Mouse (Mus musculus) midbrain, embryonic 10.5 days (tissue): Measurements from ENCODE around the gene Gm9945. TPM values are rescaled to one million over a fixed set of nuclear protein-coding genes. Genes with fewer than 3 reads are reported as not detected.

Experiments
- DNase-seq: peaks from one replicate; pipeline ENCODE4 v3.0.0-alpha.2; 2017; ENCODE audit warnings: low spot score
- H3K27ac ChIP-seq: fragments of 300-500 bp; sonication (generic); replicated peaks from 2 replicates; pipeline ENCODE4 v1.5.1; 2016; ENCODE audit warnings: mild to moderate bottlenecking
- H3K27me3 ChIP-seq: fragments of 300-500 bp; sonication (generic); 2 replicates; pipeline ENCODE4 v1.6.1; 2016; ENCODE audit warnings: low read depth, mild to moderate bottlenecking; ENCODE audit not compliant: poor library complexity, severe bottlenecking
- H3K36me3 ChIP-seq: fragments of 300-500 bp; sonication (generic); 2 replicates; pipeline ENCODE4 v1.6.1; 2016; ENCODE audit warnings: mild to moderate bottlenecking, moderate library complexity
- H3K4me1 ChIP-seq: fragments of 300-500 bp; sonication (generic); 2 replicates; pipeline ENCODE4 v1.6.1; 2016
- H3K4me3 ChIP-seq: fragments of 300-500 bp; sonication (generic); 2 replicates; pipeline ENCODE4 v1.5.1; 2016; ENCODE audit warnings: mild to moderate bottlenecking, moderate library complexity
- H3K9me3 ChIP-seq: fragments of 300-500 bp; sonication (generic); replicated peaks from 2 replicates; pipeline ENCODE4 v1.6.1; 2016; ENCODE audit warnings: mild to moderate bottlenecking
- WGBS: fragments of 180-500 bp; shearing (Covaris S2); methylation state at CpG from one replicate; pipeline ENCODE4 v1.1.7; 2016; 5-methylcytosine and 5-hydroxymethylcytosine counted together
- polyA plus RNA-seq: library from polyadenylated mRNA; unstranded; fragments of >200 nt; fragmentation: Nextera tagmentation; extraction: Ambion mirVana; gene quantifications from 2 replicates; pipeline ENCODE4 v1.2.1, GENCODE M21; 2016

The Gm9945 gene
- polyA plus RNA-seq: not detected in 2 replicates

DNA sequence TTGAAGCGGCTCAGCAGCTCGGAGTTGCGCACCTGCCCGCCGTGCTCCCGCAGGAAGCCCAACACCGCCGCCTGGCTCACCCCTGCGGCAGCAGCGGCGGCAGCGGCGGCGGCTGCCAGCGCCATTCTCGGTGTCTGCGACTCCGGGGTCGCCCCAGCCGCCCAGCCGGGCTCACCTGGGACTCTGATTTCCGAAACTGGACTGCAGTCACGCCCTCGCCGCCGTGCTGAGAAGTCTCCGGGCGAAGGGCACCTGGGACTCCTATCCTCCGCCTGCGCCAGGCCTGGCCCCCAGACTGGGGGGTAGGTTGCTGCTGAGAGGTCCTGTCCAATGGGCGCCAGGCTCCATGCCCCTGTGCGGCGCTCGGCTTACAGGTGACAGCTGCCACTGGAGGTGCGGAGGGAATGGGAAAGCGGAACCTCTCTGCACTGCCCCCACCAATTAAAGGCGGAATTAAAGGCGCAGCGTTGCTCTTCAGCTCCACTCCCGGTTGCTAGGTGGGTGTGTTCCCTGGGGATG, at the start of gene Gm9945, which contains the start of gene Sowaha:
TSS of gene Gm9945 (plus strand) at position 384 of the 519 bp plus-strand sequence.
TSS of gene Sowaha (minus strand) at position 492 of the 519 bp plus-strand sequence.
- Histone ChIP-seq H3K4me1 (peaks cover 35% of the 10 kb centered on the region), H3K27ac (peak within 1 kb of the TSS; percentile 49; the same call in 1 of the 2 replicates), H3K4me3 (peak within 1 kb of the TSS; percentile 53), H3K36me3 (no peaks in the 10 kb centered on the region), H3K27me3 (peaks cover 96% of the 10 kb centered on the region), H3K9me3 (peaks cover 12% of the 10 kb centered on the region)
- 6% methylated on average over 39 of the region's 40 CpGs for WGBS
- DNase-seq: no peak

- Histone ChIP-seq H3K9me3 (no peaks in the 10 kb centered on the region), H3K36me3 (peaks cover 21% of the 10 kb centered on the region), H3K4me1 (peaks cover 19% of the 10 kb centered on the region), H3K4me3 (peak overlapping the region; percentile 93), H3K27ac (peak overlapping the region; percentile 86), H3K27me3 (no peaks in the 10 kb centered on the region)
- WGBS: under 1% methylated on average over 34 of the region's 34 CpGs
- no peak for DNase-seq
Measured at GRCm38 (mm10) chr11:53430300-53430669, 49.7 kb upstream of the Gm9945 start.

DNA sequence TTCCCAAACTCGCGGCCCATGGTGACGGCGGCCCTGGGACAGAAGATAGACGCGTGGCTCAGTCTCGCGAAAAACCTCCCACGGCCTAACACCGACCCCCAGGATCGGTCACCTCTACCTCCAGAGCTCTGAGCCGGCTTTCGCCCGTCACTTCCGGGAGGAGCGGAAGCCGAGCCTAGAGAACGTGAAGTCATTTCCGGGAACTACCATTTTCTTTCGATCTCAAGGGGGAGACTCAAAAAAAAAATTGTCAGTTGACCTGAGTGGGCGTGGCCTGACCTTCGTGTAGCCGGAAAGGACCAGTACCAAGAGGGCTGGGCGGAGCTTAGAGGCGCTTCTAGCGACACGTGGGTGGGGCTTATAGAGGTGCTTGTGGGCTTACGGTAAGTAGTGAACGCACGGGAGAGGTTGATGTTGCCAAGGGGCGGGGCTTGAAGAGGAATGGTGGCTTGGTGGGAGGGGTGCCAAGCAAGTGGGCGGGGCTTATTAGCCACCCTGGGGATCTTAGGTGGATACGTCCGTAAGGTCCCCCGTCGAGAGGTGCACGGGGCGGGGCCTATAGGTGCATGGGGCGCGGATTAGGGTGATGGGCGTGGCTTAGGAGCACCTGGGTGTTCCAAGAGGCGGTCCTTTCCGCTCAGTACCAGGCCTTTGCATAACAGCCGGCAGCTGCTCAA, 49.2 kb upstream of the Gm9945 start, which contains the start of the genes Uqcrq and Gdf9:
TSS of gene Uqcrq (minus strand) at position 162 of the 677 bp plus-strand sequence.
TSS of gene Gdf9 (plus strand) at position 354 of the 677 bp plus-strand sequence.
- H3K4me1 ChIP-seq: peaks cover 19% of the 10 kb centered on the region
- peak within 1 kb of the TSS; percentile 86 for H3K27ac ChIP-seq
- H3K4me3 ChIP-seq: peak within 1 kb of the TSS; percentile 93
- WGBS: under 1% methylated on average over 44 of the region's 44 CpGs
- peak; percentile 97 for DNase-seq
- no peaks in the 10 kb centered on the region for H3K9me3 ChIP-seq
- H3K36me3 ChIP-seq: peaks cover 21% of the 10 kb centered on the region
- no peaks in the 10 kb centered on the region for H3K27me3 ChIP-seq

GRCm38 (mm10) chr11:53431347-53432056, 48.5 kb upstream of the Gm9945 start:
- peak overlapping the region; percentile 93 for H3K4me3 ChIP-seq
- peaks cover 19% of the 10 kb centered on the region for H3K4me1 ChIP-seq
- WGBS: 26% methylated on average over 9 of the region's 9 CpGs
- H3K36me3 ChIP-seq: peaks cover 21% of the 10 kb centered on the region
- peak; percentile 22 for DNase-seq
- H3K27me3 ChIP-seq: no peaks in the 10 kb centered on the region
- peak overlapping the region; percentile 86 for H3K27ac ChIP-seq
- H3K9me3 ChIP-seq: no peaks in the 10 kb centered on the region

DNA sequence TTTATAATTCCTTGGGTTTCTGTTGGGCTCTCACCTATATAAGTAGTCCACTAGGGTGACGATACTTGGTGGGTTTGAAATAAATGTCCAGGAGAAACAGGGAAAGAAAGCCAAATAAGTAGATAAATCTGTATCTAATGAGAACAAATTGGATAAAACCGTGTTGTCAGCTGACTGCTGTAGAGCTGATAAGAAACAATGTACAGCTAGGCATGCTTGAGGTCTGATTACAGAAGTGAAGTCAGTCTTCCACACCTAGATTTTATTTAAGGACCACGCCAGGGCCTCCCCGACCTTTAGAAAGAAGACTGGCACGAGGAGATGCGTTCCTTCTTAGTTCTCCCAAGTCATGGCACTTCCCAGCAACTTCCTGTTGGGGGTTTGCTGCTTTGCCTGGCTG, 46.9 kb upstream of the Gm9945 start:
- Histone ChIP-seq H3K9me3 (no peaks in the 10 kb centered on the region), H3K4me1 (peaks cover 19% of the 10 kb centered on the region), H3K36me3 (peaks cover 12% of the 10 kb centered on the region), H3K27me3 (no peaks in the 10 kb centered on the region), H3K4me3 (no peak overlapping the region), H3K27ac (no peak overlapping the region)
- WGBS: 78% methylated on average over 6 of the region's 6 CpGs
- DNase-seq: no peak

DNA sequence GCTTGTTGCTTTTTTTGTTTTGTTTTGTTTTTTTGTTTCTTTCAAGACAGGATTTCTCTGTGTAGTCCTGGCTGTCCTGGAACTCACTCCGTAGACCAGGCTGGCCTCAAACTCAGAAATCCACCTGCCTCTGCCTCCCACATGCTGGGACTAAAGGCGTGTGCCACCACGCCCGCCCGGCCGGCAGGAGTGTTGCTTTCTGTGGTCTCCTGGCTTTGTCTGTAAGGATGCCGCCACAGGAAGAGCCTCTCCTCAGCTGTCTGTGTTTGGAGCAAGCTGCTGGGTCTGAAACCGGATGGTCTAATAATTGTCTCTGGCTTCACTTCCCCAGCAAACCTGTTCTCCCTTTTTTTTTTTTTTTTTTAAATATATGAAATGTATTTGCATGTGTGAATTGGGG, 44.5 kb upstream of the Gm9945 start:
- Histone ChIP-seq H3K36me3 (no peaks in the 10 kb centered on the region), H3K4me1 (peaks cover 8% of the 10 kb centered on the region)

GRCm38 (mm10) chr11:53436338-53436737, 43.6 kb upstream of the Gm9945 start:
- 89% methylated on average over 6 of the region's 6 CpGs for WGBS
- no peaks in the 10 kb centered on the region for H3K9me3 ChIP-seq
- DNase-seq: no peak

More for the DNA sequence above, 44.5 kb upstream of the Gm9945 start:
- no peak overlapping the region for H3K27ac ChIP-seq
- H3K4me3 ChIP-seq: no peak overlapping the region
- H3K27me3 ChIP-seq: no peaks in the 10 kb centered on the region
- H3K9me3 ChIP-seq: no peaks in the 10 kb centered on the region
- DNase-seq: no peak
- WGBS: 86% methylated on average over 8 of the region's 8 CpGs

DNA sequence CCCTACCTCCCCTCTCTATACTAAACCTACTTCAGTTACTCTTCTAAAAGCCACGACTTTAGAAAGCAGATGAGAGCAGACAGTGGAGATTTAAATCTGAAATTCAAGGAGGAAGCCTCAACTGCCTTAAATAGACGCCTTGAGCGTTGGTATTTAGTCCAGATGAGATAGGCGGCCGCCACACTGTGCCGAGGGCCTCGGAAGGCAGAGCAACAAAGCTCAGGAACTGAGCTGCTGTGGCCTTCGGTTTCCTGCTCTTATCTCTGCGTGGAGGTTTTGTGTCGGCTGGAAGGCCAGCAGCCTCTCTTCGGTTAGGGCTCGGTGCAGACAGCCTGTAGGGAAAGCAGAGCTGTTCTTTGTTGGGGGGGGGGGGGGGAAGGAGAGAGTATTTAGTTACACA, 38.0 kb upstream of the Gm9945 start:
- Histone ChIP-seq H3K27me3 (no peaks in the 10 kb centered on the region), H3K4me1 (no peaks in the 10 kb centered on the region), H3K27ac (no peak overlapping the region), H3K4me3 (no peak overlapping the region), H3K9me3 (no peaks in the 10 kb centered on the region), H3K36me3 (no peaks in the 10 kb centered on the region)
- DNase-seq: no peak
- WGBS: 61% methylated on average over 12 of the region's 12 CpGs

More at GRCm38 (mm10) chr11:53436338-53436737, 43.6 kb upstream of the Gm9945 start:
- H3K27me3 ChIP-seq: no peaks in the 10 kb centered on the region
- no peak overlapping the region for H3K27ac ChIP-seq
- no peaks in the 10 kb centered on the region for H3K36me3 ChIP-seq
- no peak overlapping the region for H3K4me3 ChIP-seq
- peaks cover 5% of the 10 kb centered on the region for H3K4me1 ChIP-seq

- Histone ChIP-seq H3K4me1 (no peaks in the 10 kb centered on the region), H3K9me3 (no peaks in the 10 kb centered on the region), H3K4me3 (no peak overlapping the region), H3K27me3 (no peaks in the 10 kb centered on the region), H3K36me3 (no peaks in the 10 kb centered on the region), H3K27ac (no peak overlapping the region)
- no peak for DNase-seq
- 45% methylated on average over 6 of the region's 6 CpGs for WGBS
Measured at GRCm38 (mm10) chr11:53443861-53444260, 36.1 kb upstream of the Gm9945 start.

- H3K9me3 ChIP-seq: no peaks in the 10 kb centered on the region
- H3K36me3 ChIP-seq: no peaks in the 10 kb centered on the region
- no peak overlapping the region for H3K4me3 ChIP-seq
- WGBS: 59% methylated on average over 13 of the region's 13 CpGs
- no peak overlapping the region for H3K27ac ChIP-seq
- H3K4me1 ChIP-seq: no peaks in the 10 kb centered on the region
- H3K27me3 ChIP-seq: no peaks in the 10 kb centered on the region; the same call in 1 of the 2 replicates
- no peak for DNase-seq
Measured at GRCm38 (mm10) chr11:53445562-53445961, 34.4 kb upstream of the Gm9945 start.

- WGBS: 90% methylated on average over 13 of the region's 13 CpGs
- no peak overlapping the region for H3K4me3 ChIP-seq
- H3K9me3 ChIP-seq: no peaks in the 10 kb centered on the region
- no peak overlapping the region for H3K27ac ChIP-seq
- H3K27me3 ChIP-seq: no peaks in the 10 kb centered on the region; the same call in 1 of the 2 replicates
- DNase-seq: no peak
- H3K36me3 ChIP-seq: no peaks in the 10 kb centered on the region
- no peaks in the 10 kb centered on the region for H3K4me1 ChIP-seq
Measured at GRCm38 (mm10) chr11:53446183-53446582, 33.8 kb upstream of the Gm9945 start.

DNA sequence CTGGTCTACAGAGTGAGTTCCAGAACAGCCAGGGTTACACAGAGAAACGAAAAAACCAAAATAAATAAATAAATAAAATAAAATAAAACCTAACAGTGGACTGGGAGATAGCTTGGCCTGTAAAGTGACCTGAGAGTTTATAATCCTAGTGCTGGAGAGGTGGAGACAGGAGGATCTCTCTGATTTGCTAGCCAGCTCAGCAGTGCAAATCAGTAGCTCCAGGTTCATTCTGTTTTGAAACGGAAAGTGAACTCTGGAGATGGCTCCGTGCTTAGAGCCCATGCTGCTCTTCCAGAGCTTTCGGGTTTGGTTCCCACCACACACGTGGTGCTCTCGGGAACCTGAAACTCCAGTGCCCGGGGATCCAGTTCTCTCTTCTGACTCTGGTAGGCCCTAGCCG, 32.0 kb upstream of the Gm9945 start:
- Histone ChIP-seq H3K4me1 (no peaks in the 10 kb centered on the region), H3K4me3 (no peak overlapping the region), H3K9me3 (no peaks in the 10 kb centered on the region), H3K27me3 (no peaks in the 10 kb centered on the region; the same call in 1 of the 2 replicates), H3K36me3 (no peaks in the 10 kb centered on the region), H3K27ac (no peak overlapping the region)
- no peak for DNase-seq
- WGBS: 88% methylated on average over 8 of the region's 8 CpGs
